Mouse (Mus musculus): ENCODE results near the gene Arpin. TPM values are rescaled to one million over a fixed set of nuclear protein-coding genes. Genes with fewer than 3 reads are reported as not detected.

The Arpin gene
- polyA plus RNA-seq, 1 experiment from 2014 or later = 19.0 TPM

- peaks cover 49% of the 10 kb centered on the region for H3K36me3 ChIP-seq
- H3K4me2 ChIP-seq = no peak overlapping the region
- no peak for ATAC-seq (ENCODE audit: low FRiP score)
- H3K27ac ChIP-seq = no peak overlapping the region
- WGBS = 95% methylated on average over 9 of the region's 9 CpGs
- no peak overlapping the region for H3K4me3 ChIP-seq
- H3K9ac ChIP-seq = no peak overlapping the region
- H3K9me3 ChIP-seq = no peaks in the 10 kb centered on the region
- no peaks in the 10 kb centered on the region for H3K4me1 ChIP-seq (replicated peaks)
- no peaks in the 10 kb centered on the region for H3K27me3 ChIP-seq
These were observed 46.6 kb downstream of the Arpin start for GRCm38 (mm10) chr7:79888603-79889002.

- no peaks in the 10 kb centered on the region for H3K27me3 ChIP-seq
- H3K9me3 ChIP-seq = no peaks in the 10 kb centered on the region
- H3K4me1 ChIP-seq (replicated peaks) = no peaks in the 10 kb centered on the region
- no peak overlapping the region for H3K4me2 ChIP-seq
- no peak for ATAC-seq (ENCODE audit: low FRiP score)
- no peak overlapping the region for H3K27ac ChIP-seq
- no peak overlapping the region for H3K9ac ChIP-seq
- WGBS = 95% methylated on average over 7 of the region's 7 CpGs
- peaks cover 71% of the 10 kb centered on the region for H3K36me3 ChIP-seq
- H3K4me3 ChIP-seq = no peak overlapping the region
These were observed 51.4 kb downstream of the Arpin start for GRCm38 (mm10) chr7:79883613-79884334.

- H3K36me3 ChIP-seq = peaks cover 76% of the 10 kb centered on the region
- no peaks in the 10 kb centered on the region for H3K4me1 ChIP-seq (replicated peaks)
- H3K4me2 ChIP-seq = no peak overlapping the region
- 96% methylated on average over 6 of the region's 6 CpGs for WGBS
- no peaks in the 10 kb centered on the region for H3K27me3 ChIP-seq
- no peak overlapping the region for H3K27ac ChIP-seq
- no peak for ATAC-seq (ENCODE audit: low FRiP score)
- H3K4me3 ChIP-seq = no peak overlapping the region
- H3K9ac ChIP-seq = no peak overlapping the region
- H3K9me3 ChIP-seq = no peaks in the 10 kb centered on the region
These were observed 53.3 kb downstream of the Arpin start for GRCm38 (mm10) chr7:79881901-79882300.

GRCm38 (mm10) chr7:79880998-79881397 lies 54.2 kb downstream of the Arpin start:
- Histone ChIP-seq H3K9me3 (no peaks in the 10 kb centered on the region), H3K27ac (no peak overlapping the region), H3K4me3 (no peak overlapping the region), H3K36me3 (peaks cover 78% of the 10 kb centered on the region), H3K4me2 (no peak overlapping the region), H3K9ac (no peak overlapping the region), H3K4me1 (replicated peaks) (no peaks in the 10 kb centered on the region), H3K27me3 (no peaks in the 10 kb centered on the region)
- ATAC-seq (ENCODE audit: low FRiP score) = no peak
- WGBS = 41% methylated on average over 3 of the region's 3 CpGs

GRCm38 (mm10) chr7:79880033-79880432 lies 55.1 kb downstream of the Arpin start:
- Histone ChIP-seq H3K36me3 (peaks cover 75% of the 10 kb centered on the region), H3K4me3 (no peak overlapping the region), H3K27me3 (no peaks in the 10 kb centered on the region), H3K4me1 (replicated peaks) (no peaks in the 10 kb centered on the region), H3K27ac (no peak overlapping the region), H3K9me3 (no peaks in the 10 kb centered on the region), H3K9ac (no peak overlapping the region), H3K4me2 (no peak overlapping the region)
- whole genome bisulfite sequencing = 95% methylated on average over 6 of the region's 6 CpGs
- no peak for ATAC-seq (ENCODE audit: low FRiP score)

- Histone ChIP-seq H3K9ac (no peak overlapping the region), H3K9me3 (no peaks in the 10 kb centered on the region), H3K36me3 (peaks cover 69% of the 10 kb centered on the region), H3K27ac (no peak overlapping the region), H3K4me2 (no peak overlapping the region), H3K4me1 (replicated peaks) (no peaks in the 10 kb centered on the region), H3K4me3 (no peak overlapping the region), H3K27me3 (no peaks in the 10 kb centered on the region)
- WGBS = 88% methylated on average over 2 of the region's 2 CpGs
- no peak for ATAC-seq (ENCODE audit: low FRiP score)
These were observed 56.6 kb downstream of the Arpin start for GRCm38 (mm10) chr7:79878455-79879025.

Small RNAs within 50 kb of the gene (microRNA-seq; reads per million reads assigned to microRNA genes)
- not detected for gene Gm24541

Other genes starting within 250 kb of the Arpin start
- gene Kif7, start 219.6 kb downstream of the Arpin start, polyA plus RNA-seq (2015; fragmentation: Nextera tagmentation; extraction: Ambion mirVana) = 1.7 and 2.2 TPM in 2 replicates
- 0.13 and 0.17 TPM in 2 replicates for gene Plin1, start 202.5 kb downstream of the Arpin start, polyA plus RNA-seq (2015; fragmentation: Nextera tagmentation; extraction: Ambion mirVana)
- gene Pex11a, start 192.2 kb downstream of the Arpin start, polyA plus RNA-seq (2015; fragmentation: Nextera tagmentation; extraction: Ambion mirVana) = 10.9 and 14.6 TPM in 2 replicates
- 0.47 and 0.65 TPM in 2 replicates for gene Wdr93, start 192.2 kb downstream of the Arpin start, polyA plus RNA-seq (2015; fragmentation: Nextera tagmentation; extraction: Ambion mirVana)
- not detected in 2 replicates for gene Mesp1, start 141.6 kb downstream of the Arpin start, polyA plus RNA-seq (2015; fragmentation: Nextera tagmentation; extraction: Ambion mirVana)
- gene Mesp2, start 124.6 kb downstream of the Arpin start, polyA plus RNA-seq (2015; fragmentation: Nextera tagmentation; extraction: Ambion mirVana) = 0.74 and 0.93 TPM in 2 replicates
- 4.3 and 4.4 TPM in 2 replicates for gene Anpep, start 74.3 kb downstream of the Arpin start, polyA plus RNA-seq (2015; fragmentation: Nextera tagmentation; extraction: Ambion mirVana)
- 51.0 and 51.2 TPM in 2 replicates for gene Ap3s2, start 14.7 kb downstream of the Arpin start, polyA plus RNA-seq (2015; fragmentation: Nextera tagmentation; extraction: Ambion mirVana)
- 18.3 and 18.5 TPM in 2 replicates for gene Zfp710, start 89.5 kb upstream of the Arpin start, polyA plus RNA-seq (2015; fragmentation: Nextera tagmentation; extraction: Ambion mirVana)
- 237 and 256 TPM in 2 replicates for gene Idh2, start 180.0 kb upstream of the Arpin start, polyA plus RNA-seq (2015; fragmentation: Nextera tagmentation; extraction: Ambion mirVana)